Mouse (Mus musculus): ENCODE data around the gene Alx3.

GRCm38 (mm10) chr3:107558740-107559139, 36.1 kb upstream of the Alx3 start:
- TF ChIP-seq CTCF (IDR thresholded peaks at IDR 0.05; ENCODE audit: insufficient read depth, low read depth, low read length) (no peak), POLR2A (IDR thresholded peaks at IDR 0.05; ENCODE audit: insufficient read depth, low read depth, low read length) (no peak)

Measured in olfactory bulb, adult 2 months (tissue).